Mouse (Mus musculus) CH12.LX (cell line): ENCODE measurements around the gene Adtrp.

Experiments
- CTCF ChIP-seq, 2 experiments: IDR thresholded peaks in 1 of 2; conservative IDR thresholded peaks in 1 of 2; 2 replicates each; pipeline ENCODE4 v1.5.1; 2011 to 2012; ENCODE audit warnings: low read depth in 2 of 2, low read length in 2 of 2, improper control_type of control experiment in 1 of 2, inconsistent platforms in 1 of 2, mild to moderate bottlenecking in 1 of 2, moderate library complexity in 1 of 2
- PAX5 ChIP-seq: IDR thresholded peaks from 2 replicates; pipeline ENCODE4 v1.6.1; 2012; ENCODE audit warnings: low read length, inconsistent platforms, mixed read lengths

DNA sequence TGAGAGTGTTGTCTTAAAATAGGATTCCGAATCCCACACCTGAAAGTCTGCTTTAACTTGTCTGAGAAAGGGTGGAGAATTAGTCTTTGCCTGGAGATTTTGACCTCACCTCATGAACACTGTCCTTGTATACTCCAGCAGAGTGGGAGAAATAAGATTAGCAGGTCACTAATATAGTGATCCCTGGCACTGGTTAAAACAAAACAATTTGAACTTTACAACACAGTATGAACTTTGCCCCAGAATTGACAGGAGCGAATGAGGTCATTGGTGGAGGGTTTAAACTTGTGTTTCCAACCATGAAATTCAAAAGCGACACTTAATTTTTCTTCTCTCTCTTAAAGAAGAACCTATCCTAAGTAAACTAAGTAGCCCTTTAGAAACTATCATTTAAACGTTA, 3.4 kb downstream of the Adtrp start:
- no peak for TF ChIP-seq PAX5
- TF ChIP-seq CTCF (conservative IDR thresholded peaks at IDR 0.05 in 1 of 2, IDR thresholded peaks at IDR 0.05 in 1 of 2; ENCODE audit: low read depth in 2 of 2, low read length in 2 of 2), result no peak
